Mouse (Mus musculus) CD8-positive naive resting alpha-beta T cell, adult 2 months (primary cell): ENCODE measurements around the gene Ralgapa2.

Experiments used
- DNase-seq, 2 experiments: peaks; one replicate each; pipeline ENCODE4 v3.0.0; 2022; ENCODE audit warnings: low read depth in 2 of 2, low spot score in 2 of 2

Ralgapa2 gene

DNA sequence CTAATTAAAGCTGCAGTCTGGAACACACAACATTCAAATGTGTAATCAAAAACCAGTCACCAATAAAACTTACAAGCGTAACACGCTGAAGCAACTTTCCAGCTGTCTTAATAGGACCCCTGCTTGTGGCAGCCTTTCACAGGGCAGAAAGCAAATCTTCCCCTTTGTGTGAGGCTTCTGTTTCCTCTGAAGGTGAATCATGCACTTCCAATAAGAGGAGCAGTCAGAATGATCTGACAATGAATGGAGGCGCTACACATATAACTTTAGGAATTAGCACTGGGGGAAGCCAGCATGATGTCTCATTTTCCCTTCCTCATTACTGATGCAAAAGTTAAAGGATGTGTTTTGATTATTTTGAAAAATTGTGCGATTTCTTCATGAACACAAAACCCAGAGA, 251.0 kb downstream of the Ralgapa2 start:
- no peak for DNase-seq

- no peak for DNase-seq
These were observed 252.2 kb downstream of the Ralgapa2 start for GRCm38 (mm10) chr2:146259787-146260560.

GRCm38 (mm10) chr2:146258736-146259469, 253.2 kb downstream of the Ralgapa2 start:
- DNase-seq, result no peak

- no peak for DNase-seq
These were observed 254.5 kb downstream of the Ralgapa2 start for GRCm38 (mm10) chr2:146257609-146258008.

- no peak for DNase-seq
These were observed 255.1 kb downstream of the Ralgapa2 start for GRCm38 (mm10) chr2:146257037-146257436.

DNA sequence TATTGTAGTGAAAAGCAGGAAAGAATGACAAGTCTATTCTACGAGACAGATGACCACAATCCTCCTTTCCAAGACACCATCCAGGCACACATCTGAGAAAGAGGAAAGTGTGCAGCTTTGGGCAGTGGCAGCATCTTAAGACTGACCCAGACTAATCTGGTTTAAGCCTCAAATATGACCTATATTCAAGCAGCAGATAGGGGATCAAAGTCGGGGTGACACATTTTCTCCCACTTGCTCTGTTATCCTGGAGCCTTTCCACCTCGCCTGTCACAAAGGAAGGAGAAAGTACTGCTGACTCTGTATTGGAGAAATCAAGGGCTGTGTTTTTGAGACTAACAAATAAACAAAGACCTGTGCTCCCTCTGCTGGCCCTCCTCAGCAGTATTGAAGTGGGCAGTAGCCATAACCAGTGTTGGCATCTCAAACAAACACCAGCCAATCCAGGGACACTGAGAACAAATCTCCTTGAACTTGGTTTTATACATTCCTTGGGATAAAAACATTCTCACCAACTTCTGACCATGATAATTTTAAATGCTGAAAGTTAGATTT, 255.7 kb downstream of the Ralgapa2 start:
- DNase-seq, result no peak

DNA sequence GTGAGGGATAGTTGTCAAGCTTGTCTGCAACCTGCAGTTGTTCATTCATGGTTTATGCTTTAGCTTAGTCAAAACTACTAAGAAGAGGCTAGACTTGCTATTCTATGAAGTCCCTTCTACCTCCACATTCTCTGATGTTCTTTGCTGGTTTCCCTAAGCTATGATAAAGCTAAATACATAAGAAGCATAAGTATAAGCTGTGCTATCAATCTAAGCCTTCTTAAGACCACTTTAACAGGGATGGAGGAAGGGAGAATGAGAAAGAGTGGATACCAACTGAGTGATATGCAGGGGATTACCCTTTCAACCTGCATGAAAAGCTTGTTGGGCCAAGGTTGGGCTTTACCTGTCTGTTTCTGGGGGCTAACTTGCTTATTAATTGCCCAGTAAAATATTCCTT, 256.5 kb downstream of the Ralgapa2 start:
- no peak for DNase-seq

DNA sequence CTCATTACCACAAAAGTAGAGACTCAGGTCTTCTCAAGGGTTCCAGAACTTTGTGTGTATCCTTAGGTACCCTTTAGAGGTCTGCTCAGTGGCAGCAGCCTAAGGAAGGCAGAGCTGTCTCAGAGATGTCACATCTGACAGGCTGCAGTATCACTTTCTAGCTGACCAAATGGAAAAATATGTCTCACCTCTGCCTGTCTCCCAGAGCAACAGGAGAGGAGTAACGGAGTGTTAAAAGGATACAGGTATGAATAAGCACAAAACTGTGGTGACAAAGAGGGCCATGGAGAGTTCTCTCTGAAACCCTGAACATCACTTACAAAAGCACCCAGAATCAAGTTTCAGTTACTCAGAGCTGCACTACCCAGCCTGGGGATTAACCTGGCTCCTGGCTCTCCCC, 257.8 kb downstream of the Ralgapa2 start:
- no peak for DNase-seq

GRCm38 (mm10) chr2:146250236-146250904, 261.8 kb downstream of the Ralgapa2 start:
- no peak for DNase-seq

DNA sequence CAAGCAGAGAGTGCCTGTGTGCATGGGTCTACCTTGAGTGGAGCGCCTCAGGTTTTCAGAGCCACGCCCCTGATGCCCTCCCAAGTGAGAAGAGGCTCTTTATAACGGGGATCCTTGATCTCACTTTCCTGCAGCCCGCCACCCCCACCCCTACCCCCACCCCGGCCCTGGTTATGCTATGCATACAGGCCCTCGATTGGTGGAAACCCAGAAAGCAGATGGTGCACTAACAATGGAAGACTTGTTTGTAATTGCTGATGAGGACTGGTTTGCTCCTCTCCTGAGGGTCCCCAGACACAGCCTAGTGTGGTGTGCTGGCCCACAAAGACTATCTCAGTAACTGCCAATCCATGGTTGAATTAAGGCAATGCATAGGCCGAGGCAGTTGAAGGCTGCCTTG, 263.1 kb downstream of the Ralgapa2 start:
- DNase-seq, result no peak

- DNase-seq, result no peak
These were observed 264.6 kb downstream of the Ralgapa2 start for GRCm38 (mm10) chr2:146247576-146247975.

DNA sequence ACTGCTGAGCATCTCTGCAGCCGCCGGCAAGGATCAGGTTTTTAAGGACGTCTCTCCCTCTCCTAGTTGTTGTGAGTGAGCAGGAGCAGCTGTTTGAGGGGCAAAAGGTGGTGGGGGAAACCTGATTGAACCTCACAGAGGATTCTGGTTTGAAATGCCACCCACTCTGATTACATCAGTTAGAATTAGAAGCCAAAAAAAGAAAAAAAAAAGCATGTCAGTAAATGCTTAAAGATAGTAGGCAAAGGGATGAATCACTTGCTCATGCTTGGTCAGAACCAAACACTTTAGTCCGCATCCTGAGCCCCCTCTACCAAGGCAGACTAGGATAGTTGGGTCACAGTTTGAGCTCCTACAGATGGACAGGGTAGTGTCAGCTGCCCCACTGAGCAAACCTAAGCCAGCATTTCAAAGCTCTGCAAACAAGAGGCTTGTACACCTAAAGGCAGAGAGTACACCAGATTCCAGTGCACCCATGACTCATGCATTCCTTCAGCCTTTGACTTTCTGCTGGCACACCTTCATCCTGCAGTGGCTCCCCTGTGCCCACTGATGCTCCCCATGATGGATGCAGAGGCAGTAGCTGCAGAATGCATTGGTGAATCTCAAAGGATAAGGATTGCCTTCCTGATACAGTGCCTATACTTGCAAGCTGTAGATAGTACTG, 265.6 kb downstream of the Ralgapa2 start:
- no peak for DNase-seq

- DNase-seq, result no peak
These were observed 266.7 kb downstream of the Ralgapa2 start for GRCm38 (mm10) chr2:146245401-146245800.

DNA sequence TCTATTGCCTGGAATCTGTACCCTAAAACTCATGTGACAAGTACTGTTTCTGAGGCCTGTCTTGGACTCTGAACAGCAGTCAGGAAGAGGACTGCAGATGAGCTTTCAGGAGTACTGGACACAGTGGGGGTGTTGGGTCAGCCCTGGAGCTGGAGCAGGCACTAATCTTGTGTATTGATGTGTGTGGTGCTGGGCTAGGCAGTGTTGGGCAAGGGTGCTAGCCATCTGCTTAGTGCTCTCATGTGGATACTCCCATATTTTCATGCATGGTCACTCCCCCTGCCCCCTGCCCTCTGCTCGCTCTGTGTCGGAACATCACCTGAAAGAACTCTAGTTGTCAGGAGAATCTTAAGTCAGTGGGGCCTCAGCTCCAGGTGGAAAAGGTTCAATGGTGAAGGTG, 268.1 kb downstream of the Ralgapa2 start:
- DNase-seq, result no peak

DNA sequence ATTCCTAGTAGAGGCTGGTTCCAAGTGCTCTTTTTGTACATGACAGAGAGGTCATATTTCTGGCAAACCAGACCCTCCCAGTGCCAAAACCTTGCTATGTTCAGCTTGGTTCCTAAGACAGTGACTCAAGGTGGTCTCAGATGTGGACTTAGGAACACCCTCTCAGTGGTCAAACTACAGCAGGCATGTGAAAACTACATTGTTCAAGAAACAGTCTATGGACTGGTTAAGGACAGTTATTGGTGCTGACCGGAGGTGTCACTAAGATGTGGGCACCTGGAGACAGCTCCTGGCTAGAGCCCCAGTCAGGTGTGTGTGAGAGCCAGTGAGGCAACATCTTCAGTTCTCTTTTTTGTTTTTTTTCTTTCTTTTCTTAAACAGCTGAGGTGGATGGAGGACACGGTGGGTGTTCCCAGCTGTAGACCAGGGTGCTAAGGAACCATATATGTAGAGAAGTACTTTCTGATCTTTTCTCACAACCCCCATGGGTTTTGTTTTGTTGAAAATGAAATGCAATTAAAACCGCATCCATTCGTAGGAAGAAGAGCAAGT, 272.9 kb downstream of the Ralgapa2 start:
- no peak for DNase-seq

DNA sequence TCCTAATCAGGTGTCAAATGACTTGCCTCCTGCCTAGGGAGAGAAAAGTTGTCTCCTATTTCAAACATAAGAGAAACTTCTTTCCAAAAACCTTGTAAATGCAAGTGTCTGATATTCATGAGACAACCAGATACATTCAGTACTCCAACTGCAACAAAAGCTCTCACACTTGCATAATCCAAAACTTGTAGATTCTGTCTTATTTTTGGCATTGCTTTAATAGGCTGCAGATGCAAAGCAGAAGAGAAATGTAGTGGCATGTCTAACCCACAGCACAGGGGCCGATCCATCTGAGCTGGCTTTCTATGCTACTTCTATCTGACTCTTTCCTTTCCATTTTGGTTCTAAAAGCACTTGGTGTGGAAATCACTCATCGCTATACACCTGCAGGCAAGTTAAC, 280.7 kb downstream of the Ralgapa2 start:
- no peak for DNase-seq

DNA sequence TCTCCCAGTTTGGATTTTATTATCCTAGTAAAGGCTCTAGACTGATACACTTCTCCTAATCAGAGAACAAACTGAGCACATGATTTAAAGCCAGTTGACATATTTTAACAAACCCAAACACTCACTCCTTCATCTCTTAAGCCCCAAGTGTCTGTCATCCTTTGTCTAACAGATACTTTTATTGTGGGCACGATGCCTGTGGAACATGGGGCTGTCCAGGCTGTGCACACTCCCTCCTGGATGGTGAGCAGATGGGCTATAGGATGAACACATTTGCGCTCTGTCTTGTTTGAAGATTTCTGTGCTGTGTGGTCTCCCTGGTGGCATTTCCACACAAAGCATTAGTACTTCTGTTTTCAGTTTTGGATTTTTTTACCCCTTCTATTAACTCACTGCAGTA, 283.7 kb downstream of the Ralgapa2 start:
- no peak for DNase-seq

DNA sequence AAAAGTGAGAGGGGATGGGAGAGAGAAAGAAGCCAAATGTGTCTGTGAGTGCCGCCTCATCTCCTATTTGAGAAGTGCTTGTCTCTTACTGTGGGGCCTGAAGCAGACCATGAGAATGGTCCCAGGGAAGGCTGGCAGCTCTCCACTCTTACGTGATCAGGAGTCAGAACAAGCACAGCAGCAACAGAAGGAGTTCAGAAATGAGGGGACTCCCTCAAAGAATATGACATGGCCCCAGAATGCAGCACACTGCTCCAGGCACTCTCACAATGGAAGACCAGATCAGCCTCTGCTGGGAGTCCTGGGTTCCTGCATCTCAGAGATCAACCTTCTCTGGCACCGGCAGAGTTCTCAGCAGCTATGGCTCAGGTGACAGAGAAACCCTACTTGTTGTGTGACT, 284.5 kb downstream of the Ralgapa2 start:
- no peak for DNase-seq

DNA sequence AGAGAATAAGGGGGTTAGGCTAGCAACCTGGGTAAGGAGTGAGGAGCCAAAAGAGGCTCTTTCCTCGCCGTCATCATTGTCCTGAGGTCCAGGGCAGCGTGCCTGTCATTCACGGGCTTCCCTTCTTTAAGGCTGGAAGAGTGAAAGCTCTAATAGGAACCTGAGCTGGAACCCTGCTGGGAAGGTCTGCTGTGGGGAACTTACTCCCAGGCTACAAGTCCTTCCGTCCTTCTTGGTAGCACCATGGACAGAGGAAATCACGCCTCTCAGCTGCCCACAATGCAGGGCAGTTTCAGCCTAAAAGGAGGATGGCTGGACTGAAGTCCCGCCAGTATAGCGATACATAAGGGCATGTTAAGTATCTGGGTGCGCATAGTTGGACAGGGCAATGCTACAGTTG, 285.7 kb downstream of the Ralgapa2 start:
- DNase-seq, result no peak

DNA sequence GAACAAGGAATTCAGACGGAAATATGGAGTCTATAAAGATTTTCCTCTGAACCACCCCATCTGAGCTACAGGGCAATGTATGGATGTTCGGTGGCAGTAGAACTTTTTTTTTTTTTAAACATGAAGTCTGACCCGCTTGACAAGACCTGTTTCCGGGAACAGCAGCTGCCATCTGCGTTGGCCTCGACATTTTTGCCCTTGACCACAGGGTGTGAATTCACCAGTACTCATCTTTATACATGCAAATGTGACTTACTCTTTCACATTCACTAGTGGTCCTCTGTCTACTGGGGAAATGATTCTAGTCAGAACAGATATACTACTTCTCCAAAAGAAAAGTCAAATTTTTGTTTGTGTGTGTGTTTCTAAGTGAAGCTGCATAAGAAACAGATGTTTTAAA, 286.3 kb downstream of the Ralgapa2 start:
- DNase-seq, result no peak

DNA sequence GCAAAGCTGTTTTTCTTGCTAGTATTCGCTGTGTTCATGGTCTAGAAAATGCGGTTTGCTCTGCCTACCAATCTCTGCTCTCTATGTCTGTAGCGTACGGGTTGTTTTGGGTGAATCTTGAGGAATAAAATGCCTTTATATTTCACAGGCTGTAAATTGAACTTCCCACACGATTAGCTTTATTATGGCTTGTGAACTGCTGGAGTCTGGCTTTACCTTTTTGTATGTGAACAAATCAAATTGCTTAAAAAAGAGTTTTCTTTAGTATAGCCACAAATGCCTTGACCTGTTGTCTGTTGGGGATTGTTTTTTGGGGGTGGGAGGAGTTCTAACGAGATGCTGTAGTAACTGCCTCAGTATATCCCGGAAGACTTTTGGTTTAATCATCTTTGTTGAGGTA, 288.0 kb downstream of the Ralgapa2 start:
- no peak for DNase-seq
